Mouse (Mus musculus): ENCODE results near the gene Mob3c. TPM values are rescaled to one million over a fixed set of nuclear protein-coding genes. Genes with fewer than 3 reads are reported as not detected.
A peak's percentile ranks its signal among the peaks of the same experiment; 100 is the strongest.

The Mob3c gene
- polyA plus RNA-seq, 1 experiment from 2014 or later: 8.3 TPM

DNA sequence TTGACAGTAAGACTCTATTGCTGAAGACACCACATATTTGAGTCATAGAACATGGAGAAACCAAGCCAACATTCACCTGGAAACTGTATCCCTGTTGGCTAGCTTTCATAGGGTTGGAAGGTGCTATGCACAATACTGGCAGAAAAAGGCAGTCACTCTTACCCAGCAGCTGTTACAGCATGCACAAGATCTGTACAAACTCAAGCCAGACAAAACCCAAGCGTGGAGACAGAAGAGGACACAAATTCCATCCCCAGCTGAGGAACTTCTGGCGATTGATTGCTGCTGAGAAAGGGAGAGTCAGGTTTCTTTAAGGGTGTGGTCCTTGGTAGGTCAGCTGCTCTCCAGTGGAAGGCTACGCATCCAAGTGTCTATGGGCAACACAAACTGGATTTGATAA lies 7.7 kb upstream of the Mob3c start:
- H3K36me3 ChIP-seq: peaks cover 13% of the 10 kb centered on the region; the same call in 1 of the 2 replicates
- 55% methylated on average over 3 of the region's 3 CpGs for WGBS (ENCODE audit: insufficient replicate concordance)

DNA sequence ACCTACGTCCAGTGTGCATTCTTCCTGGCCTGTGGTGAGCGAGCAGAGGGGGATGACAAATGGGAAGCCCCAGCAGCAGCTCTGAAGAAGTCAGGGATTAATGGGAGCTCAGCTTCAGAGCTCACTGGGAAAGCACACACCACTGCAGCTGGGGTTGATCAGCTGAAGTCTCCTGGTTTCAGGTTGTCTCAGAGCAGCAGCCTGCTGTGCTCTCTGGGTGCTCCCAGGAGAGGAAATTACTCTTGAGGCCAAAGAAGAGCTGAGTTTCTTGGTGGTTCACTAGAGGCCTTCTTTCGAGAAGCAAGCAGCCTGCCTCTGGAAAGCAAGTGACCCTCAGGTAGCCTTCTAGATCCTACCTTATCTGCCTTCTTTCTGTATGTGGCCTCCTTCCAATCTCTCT lies 6.9 kb upstream of the Mob3c start:
- Histone ChIP-seq H3K27ac (no peak overlapping the region), H3K9me3 (replicated peaks) (no peaks in the 10 kb centered on the region), H3K4me3 (no peak overlapping the region), H3K4me2 (no peak overlapping the region), H3K4me1 (peaks cover 50% of the 10 kb centered on the region), H3K27me3 (replicated peaks) (no peaks in the 10 kb centered on the region), H3K36me3 (peaks cover 6% of the 10 kb centered on the region; the same call in 1 of the 2 replicates), H3K9ac (no peak overlapping the region)
- no peak for ATAC-seq
- WGBS (ENCODE audit: insufficient replicate concordance): 63% methylated on average over 3 of the region's 3 CpGs

More for the DNA sequence above, 7.7 kb upstream of the Mob3c start:
- Histone ChIP-seq H3K9ac (no peak overlapping the region), H3K4me2 (no peak overlapping the region), H3K4me3 (no peak overlapping the region), H3K27me3 (replicated peaks) (no peaks in the 10 kb centered on the region), H3K9me3 (replicated peaks) (no peaks in the 10 kb centered on the region), H3K27ac (no peak overlapping the region), H3K4me1 (peaks cover 43% of the 10 kb centered on the region)
- no peak for ATAC-seq

DNA sequence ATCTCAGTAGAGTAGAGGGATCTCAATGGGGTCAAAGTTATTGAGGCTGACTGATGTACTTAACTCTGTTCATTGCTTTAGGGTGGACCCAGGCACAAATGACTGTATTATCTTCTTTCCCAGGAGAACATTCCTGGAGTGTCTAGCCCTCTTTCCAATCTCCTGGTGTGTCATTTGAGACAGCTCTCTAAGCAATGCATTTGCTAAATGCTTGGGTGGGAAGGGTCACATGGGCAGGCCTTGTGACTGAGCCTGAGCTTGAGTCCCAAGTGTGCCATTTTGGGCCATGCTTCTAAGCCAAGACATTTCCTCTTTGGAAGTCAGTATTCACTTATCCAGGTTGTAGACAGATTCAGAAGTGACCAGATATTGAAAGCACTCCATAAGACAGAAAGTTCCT lies 6.5 kb upstream of the Mob3c start:
- peaks cover under 1% of the 10 kb centered on the region; the same call in 1 of the 2 replicates for H3K36me3 ChIP-seq
- no peak for ATAC-seq
- H3K4me3 ChIP-seq: no peak overlapping the region
- no peaks in the 10 kb centered on the region for H3K9me3 ChIP-seq (replicated peaks)
- H3K9ac ChIP-seq: no peak overlapping the region
- H3K4me2 ChIP-seq: no peak overlapping the region
- peaks cover 54% of the 10 kb centered on the region for H3K4me1 ChIP-seq
- no peak overlapping the region for H3K27ac ChIP-seq
- H3K27me3 ChIP-seq (replicated peaks): no peaks in the 10 kb centered on the region

GRCm38 (mm10) chr4:115821928-115822327 lies 6.0 kb upstream of the Mob3c start:
- no peaks in the 10 kb centered on the region for H3K9me3 ChIP-seq (replicated peaks)
- no peak overlapping the region for H3K4me3 ChIP-seq
- H3K4me1 ChIP-seq: peaks cover 57% of the 10 kb centered on the region
- no peak overlapping the region for H3K9ac ChIP-seq
- no peaks in the 10 kb centered on the region; the same call in 1 of the 2 replicates for H3K36me3 ChIP-seq
- H3K27me3 ChIP-seq (replicated peaks): no peaks in the 10 kb centered on the region
- 35% methylated on average over 3 of the region's 3 CpGs for WGBS (ENCODE audit: insufficient replicate concordance)
- H3K27ac ChIP-seq: no peak overlapping the region
- no peak overlapping the region for H3K4me2 ChIP-seq
- no peak for ATAC-seq

- no peaks in the 10 kb centered on the region for H3K27me3 ChIP-seq (replicated peaks)
- peak; percentile 58 for ATAC-seq
These were observed 3.7 kb upstream of the Mob3c start for GRCm38 (mm10) chr4:115824178-115824577.

DNA sequence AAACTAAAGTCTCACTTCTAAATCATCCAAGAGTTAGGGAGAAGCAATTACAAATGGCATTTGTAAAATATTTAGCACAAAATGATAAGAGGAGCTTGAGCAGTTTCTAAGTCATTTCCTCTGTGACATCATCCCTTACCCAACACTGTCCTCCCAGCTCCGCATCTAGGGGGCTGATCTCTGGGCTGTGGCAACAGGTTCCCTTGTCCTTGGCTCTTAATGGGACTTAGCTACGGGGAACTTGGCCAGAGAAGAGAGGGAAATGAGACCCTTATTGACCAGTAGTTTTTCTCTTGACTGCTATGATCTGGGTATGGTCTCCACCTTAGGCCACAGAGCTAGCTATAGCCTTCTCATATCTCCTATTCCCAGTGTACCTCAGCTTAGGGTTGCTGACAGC lies 2.6 kb upstream of the Mob3c start:
- no peak for ATAC-seq
- H3K9ac ChIP-seq: no peak overlapping the region
- H3K4me2 ChIP-seq: no peak overlapping the region
- H3K27me3 ChIP-seq (replicated peaks): no peaks in the 10 kb centered on the region
- 23% methylated on average over 2 of the region's 2 CpGs for WGBS (ENCODE audit: insufficient replicate concordance)
- H3K4me1 ChIP-seq: peaks cover 82% of the 10 kb centered on the region
- H3K27ac ChIP-seq: peak overlapping the region; percentile 66; the same call in 1 of the 2 replicates
- H3K36me3 ChIP-seq: peaks cover 3% of the 10 kb centered on the region; the same call in 1 of the 2 replicates
- no peak overlapping the region for H3K4me3 ChIP-seq
- H3K9me3 ChIP-seq (replicated peaks): no peaks in the 10 kb centered on the region

More at GRCm38 (mm10) chr4:115824178-115824577, 3.7 kb upstream of the Mob3c start:
- no peak overlapping the region for H3K4me3 ChIP-seq
- H3K4me1 ChIP-seq: peaks cover 73% of the 10 kb centered on the region
- no peaks in the 10 kb centered on the region for H3K9me3 ChIP-seq (replicated peaks)
- no peaks in the 10 kb centered on the region; the same call in 1 of the 2 replicates for H3K36me3 ChIP-seq
- WGBS (ENCODE audit: insufficient replicate concordance): 25% methylated on average over 2 of the region's 2 CpGs
- peak overlapping the region; percentile 41 for H3K4me2 ChIP-seq
- H3K27ac ChIP-seq: peak overlapping the region; percentile 66
- peak overlapping the region; percentile 29; the same call in 1 of the 2 replicates for H3K9ac ChIP-seq

GRCm38 (mm10) chr4:115827066-115827465 lies 826 bp upstream of the Mob3c start:
- no peak for ATAC-seq
- Histone ChIP-seq H3K4me2 (peak overlapping the region; percentile 93), H3K4me1 (peaks cover 85% of the 10 kb centered on the region), H3K27ac (peak overlapping the region; percentile 88), H3K27me3 (replicated peaks) (no peaks in the 10 kb centered on the region), H3K36me3 (peaks cover 14% of the 10 kb centered on the region), H3K9ac (peak overlapping the region; percentile 88), H3K4me3 (peak overlapping the region; percentile 86; the same call in 1 of the 2 replicates), H3K9me3 (replicated peaks) (no peaks in the 10 kb centered on the region)
- WGBS (ENCODE audit: insufficient replicate concordance): 72% methylated on average over 3 of the region's 3 CpGs

DNA sequence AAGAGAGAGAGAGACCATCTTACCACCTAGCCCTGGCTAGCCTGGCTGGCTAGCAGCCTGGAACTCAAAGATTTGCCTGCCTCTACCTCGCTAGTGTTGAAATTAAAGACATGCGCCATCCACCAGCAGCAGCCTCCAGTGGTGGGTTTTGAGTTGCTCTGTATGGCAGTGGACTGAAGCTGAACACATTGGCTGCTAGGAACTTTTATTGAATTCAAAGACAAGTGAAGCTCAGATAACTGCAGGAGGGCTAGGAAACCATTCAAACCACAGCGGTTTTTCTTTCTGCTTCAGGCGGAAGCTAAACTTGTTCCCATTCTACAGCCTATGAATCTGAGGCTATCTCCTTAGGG lies 381 bp upstream of the Mob3c start:
- Histone ChIP-seq H3K27ac (peak overlapping the region; percentile 88), H3K4me2 (peak overlapping the region; percentile 93), H3K9ac (peak overlapping the region; percentile 88), H3K4me3 (peak overlapping the region; percentile 86), H3K4me1 (peaks cover 85% of the 10 kb centered on the region), H3K9me3 (replicated peaks) (no peaks in the 10 kb centered on the region), H3K27me3 (replicated peaks) (no peaks in the 10 kb centered on the region), H3K36me3 (peaks cover 19% of the 10 kb centered on the region)
- 6% methylated on average over 4 of the region's 4 CpGs for WGBS (ENCODE audit: insufficient replicate concordance)
- ATAC-seq: no peak

DNA sequence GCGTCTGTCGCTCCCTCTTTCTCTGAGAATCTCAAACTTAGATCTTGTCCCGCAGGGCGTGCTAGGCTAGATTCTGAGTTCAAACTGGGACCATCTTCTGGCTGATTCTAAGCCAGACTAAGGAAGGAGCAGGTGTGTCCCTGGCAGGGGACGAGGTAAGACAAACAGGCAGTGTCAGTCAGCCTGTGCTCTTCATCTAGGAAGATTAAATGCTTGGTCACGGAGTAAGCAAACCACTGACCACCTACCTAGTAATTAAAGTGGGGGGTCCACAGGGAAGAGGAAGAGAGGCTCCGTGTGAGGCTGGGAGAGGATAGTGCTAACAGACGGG lies 645 bp downstream of the Mob3c start:
- ATAC-seq: no peak
- H3K27ac ChIP-seq: peak overlapping the region; percentile 88

GRCm38 (mm10) chr4:115830491-115830890 lies 2.6 kb downstream of the Mob3c start:
- Histone ChIP-seq H3K27ac (peak overlapping the region; percentile 17; the same call in 1 of the 2 replicates), H3K27me3 (replicated peaks) (no peaks in the 10 kb centered on the region), H3K36me3 (peaks cover 49% of the 10 kb centered on the region), H3K4me2 (peak overlapping the region; percentile 93), H3K4me1 (peaks cover 56% of the 10 kb centered on the region), H3K9me3 (replicated peaks) (no peaks in the 10 kb centered on the region), H3K9ac (no peak overlapping the region), H3K4me3 (no peak overlapping the region)
- 36% methylated on average over 5 of the region's 5 CpGs for WGBS (ENCODE audit: insufficient replicate concordance)
- ATAC-seq: no peak

More for the DNA sequence above, 645 bp downstream of the Mob3c start:
- 6% methylated on average over 8 of the region's 8 CpGs for whole genome bisulfite sequencing (ENCODE audit: insufficient replicate concordance)
- Histone ChIP-seq H3K9me3 (replicated peaks) (no peaks in the 10 kb centered on the region), H3K4me2 (peak overlapping the region; percentile 93), H3K4me3 (peak overlapping the region; percentile 86), H3K4me1 (peaks cover 76% of the 10 kb centered on the region), H3K36me3 (peaks cover 29% of the 10 kb centered on the region), H3K9ac (peak overlapping the region; percentile 88), H3K27me3 (replicated peaks) (no peaks in the 10 kb centered on the region)

DNA sequence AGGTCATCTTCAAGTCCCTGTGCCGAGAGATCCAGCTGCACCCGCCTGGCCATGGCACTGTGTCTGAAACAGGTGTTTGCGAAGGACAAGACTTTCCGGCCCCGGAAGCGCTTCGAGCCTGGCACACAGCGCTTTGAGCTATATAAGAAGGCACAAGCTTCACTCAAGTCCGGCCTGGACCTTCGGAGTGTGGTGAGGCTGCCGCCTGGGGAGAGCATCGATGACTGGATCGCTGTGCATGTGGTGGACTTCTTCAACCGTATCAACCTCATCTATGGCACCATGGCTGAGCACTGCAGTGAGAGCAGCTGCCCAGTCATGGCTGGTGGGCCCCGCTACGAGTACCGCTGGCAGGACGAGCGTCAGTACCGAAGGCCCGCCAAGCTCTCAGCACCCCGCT lies 3.3 kb downstream of the Mob3c start:
- H3K9me3 ChIP-seq (replicated peaks): no peaks in the 10 kb centered on the region
- no peak for ATAC-seq
- peaks cover 49% of the 10 kb centered on the region for H3K36me3 ChIP-seq
- H3K4me1 ChIP-seq: peaks cover 55% of the 10 kb centered on the region
- no peaks in the 10 kb centered on the region for H3K27me3 ChIP-seq (replicated peaks)
- 87% methylated on average over 22 of the region's 22 CpGs for WGBS (ENCODE audit: insufficient replicate concordance)
- H3K4me3 ChIP-seq: no peak overlapping the region
- no peak overlapping the region for H3K9ac ChIP-seq
- no peak overlapping the region; the same call in 1 of the 2 replicates for H3K27ac ChIP-seq
- H3K4me2 ChIP-seq: 0 out of 2 replicates have a peak overlapping the region, but pooled peaks have one; percentile 3

- no peak overlapping the region for H3K4me3 ChIP-seq
- no peak overlapping the region for H3K27ac ChIP-seq
- no peak for ATAC-seq
- no peaks in the 10 kb centered on the region for H3K9me3 ChIP-seq (replicated peaks)
- 62% methylated on average over 2 of the region's 2 CpGs for WGBS (ENCODE audit: insufficient replicate concordance)
- peaks cover 57% of the 10 kb centered on the region for H3K4me1 ChIP-seq
- no peak overlapping the region for H3K4me2 ChIP-seq
- no peak overlapping the region for H3K9ac ChIP-seq
- no peaks in the 10 kb centered on the region for H3K27me3 ChIP-seq (replicated peaks)
- peaks cover 49% of the 10 kb centered on the region for H3K36me3 ChIP-seq
These were observed 4.1 kb downstream of the Mob3c start for GRCm38 (mm10) chr4:115832040-115832439.

DNA sequence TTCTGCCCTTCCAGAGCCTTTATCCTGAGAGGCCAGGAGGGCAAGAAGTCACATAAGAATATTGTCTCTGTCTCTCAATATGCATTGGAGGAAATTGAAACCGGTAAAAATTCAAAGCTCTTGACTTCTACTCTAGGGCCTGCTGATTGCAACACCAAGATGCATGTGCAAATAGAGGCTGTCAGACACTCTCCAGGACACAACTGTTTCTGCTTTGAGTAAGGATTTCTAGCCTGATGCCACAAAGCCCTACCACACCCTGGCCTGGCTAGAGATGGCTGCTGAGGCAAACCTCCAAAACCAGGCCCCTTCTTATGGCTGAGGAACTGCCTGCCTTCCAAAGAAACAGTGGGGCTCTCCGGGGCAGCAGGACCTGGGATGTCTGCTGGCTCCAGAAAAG lies 7.7 kb downstream of the Mob3c start:
- H3K4me3 ChIP-seq: no peak overlapping the region
- H3K36me3 ChIP-seq: peaks cover 46% of the 10 kb centered on the region
- H3K9ac ChIP-seq: no peak overlapping the region
- no peaks in the 10 kb centered on the region for H3K9me3 ChIP-seq (replicated peaks)
- peaks cover 55% of the 10 kb centered on the region for H3K4me1 ChIP-seq
- no peak overlapping the region for H3K27ac ChIP-seq
- H3K27me3 ChIP-seq (replicated peaks): no peaks in the 10 kb centered on the region
- no peak overlapping the region for H3K4me2 ChIP-seq
- WGBS (ENCODE audit: insufficient replicate concordance): 79% methylated on average over 2 of the region's 2 CpGs
- ATAC-seq: no peak
